Mouse (Mus musculus) embryonic facial prominence, embryonic 12.5 days (tissue): ENCODE data around the gene Adam15. TPM values are rescaled to one million over a fixed set of nuclear protein-coding genes. Genes with fewer than 3 reads are reported as not detected.

Experiments used
- ATAC-seq: fragments of 200-750 bp; cut with Nextera tagmentation; 2 replicates; pipeline ENCODE4 v1.8.0; 2017; ENCODE audit not compliant: insufficient number of reproducible peaks, insufficient read depth, low FRiP score, low TSS enrichment
- H3K27ac ChIP-seq: fragments of 300-500 bp; sonication (generic); 2 replicates; pipeline ENCODE4 v1.5.1; 2016; ENCODE audit warnings: mild to moderate bottlenecking
- H3K27me3 ChIP-seq: fragments of 300-500 bp; sonication (generic); 2 replicates; pipeline ENCODE4 v1.6.1; 2016; ENCODE audit warnings: mild to moderate bottlenecking, moderate library complexity
- H3K36me3 ChIP-seq: fragments of 300-500 bp; sonication (generic); 2 replicates; pipeline ENCODE4 v1.6.1; 2016; ENCODE audit warnings: mild to moderate bottlenecking
- H3K4me1 ChIP-seq: fragments of 300-500 bp; sonication (generic); 2 replicates; pipeline ENCODE4 v1.6.1; 2016
- H3K4me2 ChIP-seq: fragments of 300-500 bp; sonication (generic); replicated peaks from 2 replicates; pipeline ENCODE4 v1.6.1; 2016; ENCODE audit warnings: mild to moderate bottlenecking, moderate library complexity
- H3K4me3 ChIP-seq: fragments of 300-500 bp; sonication (generic); 2 replicates; pipeline ENCODE4 v1.5.1; 2016; ENCODE audit warnings: mild to moderate bottlenecking
- H3K9ac ChIP-seq: fragments of 300-500 bp; sonication (generic); 2 replicates; pipeline ENCODE4 v1.6.1; 2016; ENCODE audit warnings: mild to moderate bottlenecking, moderate library complexity
- H3K9me3 ChIP-seq: fragments of 300-500 bp; sonication (generic); 2 replicates; pipeline ENCODE4 v1.6.1; 2016; ENCODE audit warnings: mild to moderate bottlenecking, moderate library complexity
- WGBS: fragments of 180-500 bp; shearing (Covaris S2); methylation state at CpG from one replicate; pipeline ENCODE4 v1.1.7; 2016; 5-methylcytosine and 5-hydroxymethylcytosine counted together
- polyA plus RNA-seq: library from polyadenylated mRNA; unstranded; fragments of >200 nt; fragmentation: Nextera tagmentation; extraction: Ambion mirVana; gene quantifications from 2 replicates; pipeline ENCODE4 v1.2.1, GENCODE M21; 2016

Adam15 gene
- polyA plus RNA-seq, 1 experiment from 2014 or later: 45.5 TPM

- Histone ChIP-seq H3K36me3 (no peaks in the 10 kb centered on the region), H3K4me1 (no peaks in the 10 kb centered on the region), H3K27ac (no peak within 1 kb of the TSS), H3K4me2 (no peak within 1 kb of the TSS), H3K4me3 (no peak within 1 kb of the TSS), H3K9ac (no peak within 1 kb of the TSS), H3K9me3 (no peaks in the 10 kb centered on the region), H3K27me3 (no peaks in the 10 kb centered on the region)
- no peak for ATAC-seq
- WGBS: 88% methylated on average over 11 of the region's 11 CpGs
These were observed 15.3 kb upstream of the Adam15 start, which contains the start of gene Dcst1 for GRCm38 (mm10) chr3:89365153-89365485. TSS of gene Dcst1 (minus strand) at chr3:89365253.

GRCm38 (mm10) chr3:89364631-89365030, 14.8 kb upstream of the Adam15 start:
- H3K4me1 ChIP-seq: no peaks in the 10 kb centered on the region
- H3K27me3 ChIP-seq: 0 out of 2 replicates have a peak, but pooled peaks cover 2% of the 10 kb centered on the region
- H3K27ac ChIP-seq: no peak overlapping the region
- no peak overlapping the region for H3K9ac ChIP-seq
- H3K4me3 ChIP-seq: no peak overlapping the region
- no peak overlapping the region for H3K4me2 ChIP-seq
- 61% methylated on average over 8 of the region's 8 CpGs for WGBS
- no peak for ATAC-seq
- H3K9me3 ChIP-seq: no peaks in the 10 kb centered on the region
- H3K36me3 ChIP-seq: no peaks in the 10 kb centered on the region

GRCm38 (mm10) chr3:89361675-89362074, 11.9 kb upstream of the Adam15 start, which contains the start of gene Dcst2:
TSS of gene Dcst2 (plus strand) at chr3:89361975.
- H3K27ac ChIP-seq: no peak within 1 kb of the TSS
- no peaks in the 10 kb centered on the region for H3K9me3 ChIP-seq
- 83% methylated on average over 7 of the region's 7 CpGs for WGBS
- H3K9ac ChIP-seq: no peak within 1 kb of the TSS
- no peaks in the 10 kb centered on the region for H3K4me1 ChIP-seq
- 0 out of 2 replicates have a peak, but pooled peaks cover 2% of the 10 kb centered on the region for H3K27me3 ChIP-seq
- H3K36me3 ChIP-seq: no peaks in the 10 kb centered on the region
- H3K4me3 ChIP-seq: no peak within 1 kb of the TSS
- no peak for ATAC-seq
- no peak within 1 kb of the TSS for H3K4me2 ChIP-seq

- ATAC-seq: no peak
These were observed 10.4 kb upstream of the Adam15 start for GRCm38 (mm10) chr3:89360237-89360636.

GRCm38 (mm10) chr3:89359630-89360029, 9.8 kb upstream of the Adam15 start:
- Histone ChIP-seq H3K36me3 (no peaks in the 10 kb centered on the region), H3K9ac (no peak overlapping the region)
- WGBS: 74% methylated on average over 6 of the region's 6 CpGs

More at GRCm38 (mm10) chr3:89360237-89360636, 10.4 kb upstream of the Adam15 start:
- WGBS: 78% methylated on average over 3 of the region's 3 CpGs
- Histone ChIP-seq H3K4me2 (no peak overlapping the region), H3K36me3 (no peaks in the 10 kb centered on the region), H3K9me3 (no peaks in the 10 kb centered on the region), H3K27ac (no peak overlapping the region), H3K4me3 (no peak overlapping the region), H3K27me3 (0 out of 2 replicates have a peak, but pooled peaks cover 2% of the 10 kb centered on the region), H3K4me1 (no peaks in the 10 kb centered on the region), H3K9ac (no peak overlapping the region)

GRCm38 (mm10) chr3:89356029-89356428, 6.2 kb upstream of the Adam15 start:
- Histone ChIP-seq H3K4me1 (peaks cover 3% of the 10 kb centered on the region; the same call in 1 of the 2 replicates), H3K9ac (no peak overlapping the region), H3K27me3 (0 out of 2 replicates have a peak, but pooled peaks cover 15% of the 10 kb centered on the region), H3K36me3 (no peaks in the 10 kb centered on the region), H3K9me3 (no peaks in the 10 kb centered on the region), H3K27ac (no peak overlapping the region), H3K4me2 (no peak overlapping the region), H3K4me3 (no peak overlapping the region)
- ATAC-seq: no peak
- 73% methylated on average over 9 of the region's 9 CpGs for WGBS

More at GRCm38 (mm10) chr3:89359630-89360029, 9.8 kb upstream of the Adam15 start:
- H3K4me3 ChIP-seq: no peak overlapping the region
- H3K4me1 ChIP-seq: peaks cover 3% of the 10 kb centered on the region; the same call in 1 of the 2 replicates
- H3K4me2 ChIP-seq: no peak overlapping the region
- H3K27me3 ChIP-seq: 0 out of 2 replicates have a peak, but pooled peaks cover 2% of the 10 kb centered on the region
- no peaks in the 10 kb centered on the region for H3K9me3 ChIP-seq
- no peak for ATAC-seq
- H3K27ac ChIP-seq: no peak overlapping the region

- Histone ChIP-seq H3K27ac (no peak overlapping the region), H3K4me1 (peaks cover 5% of the 10 kb centered on the region), H3K9ac (no peak overlapping the region), H3K9me3 (no peaks in the 10 kb centered on the region), H3K36me3 (no peaks in the 10 kb centered on the region), H3K4me2 (no peak overlapping the region), H3K27me3 (peaks cover 18% of the 10 kb centered on the region; the same call in 1 of the 2 replicates), H3K4me3 (no peak overlapping the region)
- WGBS: 78% methylated on average over 6 of the region's 6 CpGs
- no peak for ATAC-seq
These were observed 5.7 kb upstream of the Adam15 start for GRCm38 (mm10) chr3:89355512-89355902.

GRCm38 (mm10) chr3:89354816-89355511, 5.2 kb upstream of the Adam15 start:
- Histone ChIP-seq H3K27ac (no peak overlapping the region), H3K36me3 (no peaks in the 10 kb centered on the region), H3K4me2 (no peak overlapping the region), H3K9me3 (no peaks in the 10 kb centered on the region), H3K27me3 (peaks cover 23% of the 10 kb centered on the region; the same call in 1 of the 2 replicates), H3K9ac (no peak overlapping the region), H3K4me3 (no peak overlapping the region), H3K4me1 (peaks cover 9% of the 10 kb centered on the region)
- 21% methylated on average over 5 of the region's 5 CpGs for WGBS
- ATAC-seq: no peak

- Histone ChIP-seq H3K4me2 (no peak overlapping the region), H3K9ac (no peak overlapping the region), H3K9me3 (no peaks in the 10 kb centered on the region), H3K4me3 (no peak overlapping the region), H3K27me3 (peaks cover 44% of the 10 kb centered on the region), H3K27ac (no peak overlapping the region), H3K36me3 (0 out of 2 replicates have a peak, but pooled peaks cover 8% of the 10 kb centered on the region), H3K4me1 (peaks cover 21% of the 10 kb centered on the region)
- no peak for ATAC-seq
- WGBS: 43% methylated on average over 5 of the region's 5 CpGs
These were observed 1.5 kb upstream of the Adam15 start for GRCm38 (mm10) chr3:89351271-89351670.

GRCm38 (mm10) chr3:89348911-89349868, 606 bp downstream of the Adam15 start:
- H3K27me3 ChIP-seq: peaks cover 44% of the 10 kb centered on the region
- H3K27ac ChIP-seq: peak overlapping the region; percentile 46; the same call in 1 of the 2 replicates
- WGBS: under 1% methylated on average over 38 of the region's 38 CpGs

GRCm38 (mm10) chr3:89347916-89348315, 1.9 kb downstream of the Adam15 start:
- Histone ChIP-seq H3K4me2 (no peak overlapping the region), H3K4me3 (no peak overlapping the region), H3K27ac (no peak overlapping the region), H3K9ac (no peak overlapping the region), H3K27me3 (peaks cover 39% of the 10 kb centered on the region), H3K9me3 (no peaks in the 10 kb centered on the region), H3K36me3 (peaks cover 39% of the 10 kb centered on the region), H3K4me1 (peaks cover 17% of the 10 kb centered on the region)
- 50% methylated on average over 1 of the region's 1 CpGs for WGBS
- no peak for ATAC-seq

More at GRCm38 (mm10) chr3:89348911-89349868, 606 bp downstream of the Adam15 start:
- peaks cover 28% of the 10 kb centered on the region for H3K36me3 ChIP-seq
- H3K4me2 ChIP-seq: peak overlapping the region; percentile 97
- H3K4me3 ChIP-seq: peak overlapping the region; percentile 66
- peaks cover 17% of the 10 kb centered on the region for H3K4me1 ChIP-seq
- no peak for ATAC-seq
- H3K9ac ChIP-seq: peak overlapping the region; percentile 65
- H3K9me3 ChIP-seq: no peaks in the 10 kb centered on the region
